ENCODE assay signal across 7 mouse cellular contexts in genomic region chr2:163918317-163919258, GRCm38 (mm10). TPM values are rescaled to one million over a fixed set of nuclear protein-coding genes. Genes with fewer than 3 reads are reported as not detected.
A peak's percentile ranks its signal among the peaks of the same experiment; 100 is the strongest.
DNase-seq lines count a peak whose midpoint lies in the region; ATAC-seq and TF ChIP-seq lines count a peak whose summit lies in the region.

Rims4 (minus strand) TSS chr2:163918683.

- WGBS in embryonic facial prominence, embryonic 14.5 days, result 0% methylated on average over 7 of the region's 115 CpGs
- 3% methylated on average over 62 of the region's 115 CpGs for WGBS in heart, postnatal 0 days
- WGBS in midbrain, embryonic 14.5 days, result under 1% methylated on average over 87 of the region's 115 CpGs

- H3K4me3 ChIP-seq in embryonic facial prominence, embryonic 14.5 days (ENCODE audit: low read depth, low read length), result peak within 1 kb of the TSS; percentile 54
- peak within 1 kb of the TSS; percentile 57 for H3K4me3 ChIP-seq in heart, postnatal 0 days (ENCODE audit: low read depth, low read length)
- peak within 1 kb of the TSS; percentile 64 for H3K4me3 ChIP-seq in midbrain, embryonic 14.5 days (replicated peaks; ENCODE audit: low read depth, low read length)

- no peak for TF ChIP-seq CTCF in heart, postnatal 0 days (IDR thresholded peaks at IDR 0.05; ENCODE audit: low read depth)

- DNase-seq in R1 (ENCODE audit: low read depth, low spot score), result peak; percentile 56
- DNase-seq in adrenal gland, postnatal 25 days, result peak; percentile 89
- peak; percentile 59 for DNase-seq in embryonic facial prominence, embryonic 14.5 days (ENCODE audit: low spot score)
- DNase-seq in heart, postnatal 0 days (ENCODE audit: low spot score), result no peak
- peak; percentile 44 to 55 for DNase-seq in layer of hippocampus, postnatal 25 days (ENCODE audit: extremely low spot score in 1 of 2, low spot score in 1 of 2)
- DNase-seq in midbrain, embryonic 14.5 days, result peak; percentile 91
- DNase-seq in testis, postnatal 10 days (ENCODE audit: low spot score), result peak; percentile 75

- no peak for TF ChIP-seq EP300 in heart, postnatal 0 days (IDR thresholded peaks at IDR 0.05; ENCODE audit: low read depth)

- peak; percentile 89 for ATAC-seq in embryonic facial prominence, embryonic 14.5 days (ENCODE audit: low read depth)
- peak; percentile 72 for ATAC-seq in heart, postnatal 0 days (ENCODE audit: insufficient read depth, low read depth)
- peak; percentile 78 for ATAC-seq in midbrain, embryonic 14.5 days (ENCODE audit: low FRiP score, low TSS enrichment)

- H3K4me2 ChIP-seq in embryonic facial prominence, embryonic 14.5 days (ENCODE audit: low read depth, low read length), result peak within 1 kb of the TSS; percentile 96
- peak within 1 kb of the TSS; percentile 94 for H3K4me2 ChIP-seq in heart, postnatal 0 days (ENCODE audit: low read depth, low read length)
- peak within 1 kb of the TSS; percentile 82 for H3K4me2 ChIP-seq in midbrain, embryonic 14.5 days (ENCODE audit: low read length)

- H3K9ac ChIP-seq in embryonic facial prominence, embryonic 14.5 days (ENCODE audit: low read depth, low read length), result peak within 1 kb of the TSS; percentile 62
- peak within 1 kb of the TSS; percentile 33; the same call in 1 of the 2 replicates for H3K9ac ChIP-seq in heart, postnatal 0 days (replicated peaks; ENCODE audit: low read depth, low read length)
- peak within 1 kb of the TSS; percentile 80 for H3K9ac ChIP-seq in midbrain, embryonic 14.5 days (replicated peaks; ENCODE audit: low read length)

- peaks cover 81% of the 10 kb centered on the region for H3K27me3 ChIP-seq in embryonic facial prominence, embryonic 14.5 days (replicated peaks; ENCODE audit: control insufficient read depth, insufficient read depth, low read length)
- peaks cover 81% of the 10 kb centered on the region for H3K27me3 ChIP-seq in heart, postnatal 0 days (ENCODE audit: control insufficient read depth, insufficient read depth, low read length)
- peaks cover 17% of the 10 kb centered on the region for H3K27me3 ChIP-seq in midbrain, embryonic 14.5 days (ENCODE audit: control insufficient read depth, insufficient read depth, low read length)

- H3K36me3 ChIP-seq in embryonic facial prominence, embryonic 14.5 days (ENCODE audit: control insufficient read depth, insufficient read depth, low read length), result no peaks in the 10 kb centered on the region
- no peaks in the 10 kb centered on the region for H3K36me3 ChIP-seq in heart, postnatal 0 days (replicated peaks; ENCODE audit: control insufficient read depth, insufficient read depth, low read length)
- no peaks in the 10 kb centered on the region for H3K36me3 ChIP-seq in midbrain, embryonic 14.5 days (ENCODE audit: control insufficient read depth, insufficient read depth, low read length)

- H3K9me3 ChIP-seq in embryonic facial prominence, embryonic 14.5 days (ENCODE audit: control insufficient read depth, low read length), result no peaks in the 10 kb centered on the region
- H3K9me3 ChIP-seq in heart, postnatal 0 days (replicated peaks; ENCODE audit: control insufficient read depth, low read length), result no peaks in the 10 kb centered on the region
- H3K9me3 ChIP-seq in midbrain, embryonic 14.5 days (ENCODE audit: control insufficient read depth, low read length), result no peaks in the 10 kb centered on the region

- 0 out of 2 replicates have a peak, but pooled peaks cover 4% of the 10 kb centered on the region for H3K4me1 ChIP-seq in embryonic facial prominence, embryonic 14.5 days (ENCODE audit: control insufficient read depth, insufficient read depth, low read length)
- no peaks in the 10 kb centered on the region for H3K4me1 ChIP-seq in heart, postnatal 0 days (ENCODE audit: control insufficient read depth, insufficient read depth)
- H3K4me1 ChIP-seq in midbrain, embryonic 14.5 days (ENCODE audit: control insufficient read depth, insufficient read depth, low read length), result peaks cover 10% of the 10 kb centered on the region

- no peak within 1 kb of the TSS for H3K27ac ChIP-seq in embryonic facial prominence, embryonic 14.5 days (replicated peaks; ENCODE audit: low read depth, low read length)
- H3K27ac ChIP-seq in heart, postnatal 0 days (ENCODE audit: low read depth), result no peak within 1 kb of the TSS
- H3K27ac ChIP-seq in midbrain, embryonic 14.5 days (replicated peaks; ENCODE audit: low read depth, low read length), result peak within 1 kb of the TSS; percentile 60

RNA-seq across cellular contexts. Expression of gene Rims4, which starts in this region (rescaled TPM):
- total RNA-seq in adrenal gland, postnatal 25 days (2021), result 182 and 190 TPM in 2 replicates
- polyA plus RNA-seq in embryonic facial prominence, embryonic 14.5 days (2014; fragmentation: Nextera tagmentation; extraction: Ambion mirVana), result 0.32 and 0.35 TPM in 2 replicates
- total RNA-seq in heart, postnatal 0 days (2014; rRNA removed; ENCODE audit: low replicate concordance), result 0.08 and 2.0 TPM in 2 replicates
- 0.07 and 0.08 TPM in 2 replicates for polyA plus RNA-seq in heart, postnatal 0 days (2015; fragmentation: Nextera tagmentation; extraction: Ambion mirVana)
- total RNA-seq in layer of hippocampus, postnatal 25 days (2021), result 10 to 100 TPM; 42.6 to 47.9 TPM
- 6.2 and 11.8 TPM in 2 replicates for polyA plus RNA-seq in midbrain, embryonic 14.5 days (2014; fragmentation: Nextera tagmentation; extraction: Ambion mirVana)

Comparison
In these comparisons a context has a peak if more than half of its experiments do, and no peak if none do; other contexts are left out.
1. RNA of gene Rims4 (total RNA-seq): 182 to 190 TPM in adrenal gland, postnatal 25 days and 42.6 to 47.9 TPM in layer of hippocampus, postnatal 25 days; 0.08 to 2.0 TPM in heart, postnatal 0 days; every median in the first group is over 10 times any median in the second.
2. Peak in DNase-seq, ATAC-seq, H3K4me3 ChIP-seq, H3K9ac ChIP-seq and H3K4me2 ChIP-seq in embryonic facial prominence, embryonic 14.5 days; RNA of the gene not detected or under 1 TPM.
3. Peak in every context shown above with its lines, with median percentiles within 50 percentile points of each other: ATAC-seq, H3K4me2 ChIP-seq, H3K4me3 ChIP-seq and H3K9ac ChIP-seq.